Mouse (Mus musculus) hindbrain, embryonic 15.5 days (tissue): ENCODE measurements around the gene Il34. TPM values are rescaled to one million over a fixed set of nuclear protein-coding genes. Genes with fewer than 3 reads are reported as not detected.

Experiments used
- ATAC-seq: fragments of 200-750 bp; cut with Nextera tagmentation; 2 replicates; pipeline ENCODE4 v1.8.0; 2017; ENCODE audit warnings: low read depth, moderate number of reproducible peaks, moderate TSS enrichment; ENCODE audit not compliant: low FRiP score
- H3K27ac ChIP-seq: fragments of 300-500 bp; sonication (generic); replicated peaks from 2 replicates; pipeline ENCODE4 v1.5.1; 2015; ENCODE audit warnings: mild to moderate bottlenecking, inconsistent platforms
- H3K27me3 ChIP-seq: fragments of 300-500 bp; sonication (generic); 2 replicates; pipeline ENCODE4 v1.6.1; 2015; ENCODE audit warnings: control low read depth, inconsistent platforms
- H3K36me3 ChIP-seq: fragments of 300-500 bp; sonication (generic); 2 replicates; pipeline ENCODE4 v1.6.1; 2015; ENCODE audit warnings: control low read depth, inconsistent platforms
- H3K4me1 ChIP-seq: fragments of 300-500 bp; sonication (generic); replicated peaks from 2 replicates; pipeline ENCODE4 v1.6.1; 2015; ENCODE audit warnings: control low read depth, inconsistent platforms
- H3K4me2 ChIP-seq: fragments of 300-500 bp; sonication (generic); 2 replicates; pipeline ENCODE4 v1.6.1; 2015; ENCODE audit warnings: moderate library complexity, mild to moderate bottlenecking, inconsistent platforms
- H3K4me3 ChIP-seq: fragments of 300-500 bp; sonication (generic); 2 replicates; pipeline ENCODE4 v1.5.1; 2015; ENCODE audit warnings: mild to moderate bottlenecking, inconsistent platforms
- H3K9ac ChIP-seq: fragments of 300-500 bp; sonication (generic); 2 replicates; pipeline ENCODE4 v1.6.1; 2015; ENCODE audit warnings: inconsistent platforms
- H3K9me3 ChIP-seq: fragments of 300-500 bp; sonication (generic); 2 replicates; pipeline ENCODE4 v1.6.1; 2016; ENCODE audit warnings: control low read depth, inconsistent platforms
- WGBS: fragments of 180-500 bp; shearing (Covaris S2); methylation state at CpG from one replicate; pipeline ENCODE4 v1.1.7; 2015; 5-methylcytosine and 5-hydroxymethylcytosine counted together
- polyA plus RNA-seq: library from polyadenylated mRNA; unstranded; fragments of >200 nt; fragmentation: Nextera tagmentation; extraction: Ambion mirVana; gene quantifications from 2 replicates; pipeline ENCODE4 v1.2.1, GENCODE M21; 2015

Gene Il34
- polyA plus RNA-seq, 1 experiment from 2014 or later: 5.8 TPM

- no peak for ATAC-seq
- Histone ChIP-seq H3K4me1 (peaks cover 40% of the 10 kb centered on the region), H3K9ac (no peak overlapping the region), H3K4me3 (no peak overlapping the region), H3K36me3 (no peaks in the 10 kb centered on the region), H3K27ac (no peak overlapping the region), H3K9me3 (no peaks in the 10 kb centered on the region), H3K4me2 (no peak overlapping the region), H3K27me3 (no peaks in the 10 kb centered on the region)
- 80% methylated on average over 1 of the region's 1 CpGs for WGBS
Observed at GRCm38 (mm10) chr8:110698098-110698497, 107.6 kb downstream of the Il34 start.

GRCm38 (mm10) chr8:110697571-110697970 is 108.2 kb downstream of the Il34 start:
- Histone ChIP-seq H3K4me2 (no peak overlapping the region), H3K9ac (no peak overlapping the region), H3K4me1 (peaks cover 34% of the 10 kb centered on the region), H3K27me3 (no peaks in the 10 kb centered on the region), H3K27ac (no peak overlapping the region), H3K9me3 (no peaks in the 10 kb centered on the region), H3K36me3 (no peaks in the 10 kb centered on the region), H3K4me3 (no peak overlapping the region)
- no peak for ATAC-seq
- WGBS: 83% methylated on average over 5 of the region's 5 CpGs

- no peaks in the 10 kb centered on the region for H3K9me3 ChIP-seq
- H3K9ac ChIP-seq: no peak overlapping the region
- no peak overlapping the region for H3K4me3 ChIP-seq
- no peak for ATAC-seq
- no peak overlapping the region for H3K4me2 ChIP-seq
- no peaks in the 10 kb centered on the region for H3K27me3 ChIP-seq
- 85% methylated on average over 4 of the region's 4 CpGs for WGBS
- peaks cover 29% of the 10 kb centered on the region for H3K4me1 ChIP-seq
- no peaks in the 10 kb centered on the region for H3K36me3 ChIP-seq
- H3K27ac ChIP-seq: peak overlapping the region; percentile 75
Observed at GRCm38 (mm10) chr8:110696051-110696450, 109.7 kb downstream of the Il34 start.

GRCm38 (mm10) chr8:110695431-110695830 is 110.3 kb downstream of the Il34 start:
- Histone ChIP-seq H3K9ac (0 out of 2 replicates have a peak overlapping the region, but pooled peaks have one; percentile 3), H3K4me2 (no peak overlapping the region), H3K4me1 (peaks cover 27% of the 10 kb centered on the region), H3K27ac (peak overlapping the region; percentile 75), H3K4me3 (no peak overlapping the region), H3K36me3 (0 out of 2 replicates have a peak, but pooled peaks cover 3% of the 10 kb centered on the region), H3K9me3 (no peaks in the 10 kb centered on the region), H3K27me3 (no peaks in the 10 kb centered on the region)
- 71% methylated on average over 5 of the region's 5 CpGs for WGBS
- ATAC-seq: peak; percentile 49; the same call in 1 of the 2 replicates

- Histone ChIP-seq H3K4me2 (no peak overlapping the region), H3K4me3 (no peak overlapping the region), H3K27me3 (no peaks in the 10 kb centered on the region), H3K36me3 (0 out of 2 replicates have a peak, but pooled peaks cover 3% of the 10 kb centered on the region), H3K4me1 (peaks cover 25% of the 10 kb centered on the region), H3K9me3 (no peaks in the 10 kb centered on the region), H3K27ac (peak overlapping the region; percentile 75), H3K9ac (no peak overlapping the region)
- 63% methylated on average over 4 of the region's 4 CpGs for WGBS
- no peak for ATAC-seq
Observed at GRCm38 (mm10) chr8:110694826-110695225, 110.9 kb downstream of the Il34 start.

GRCm38 (mm10) chr8:110694226-110694625 is 111.5 kb downstream of the Il34 start:
- WGBS: 76% methylated on average over 5 of the region's 5 CpGs

More at GRCm38 (mm10) chr8:110694226-110694625, 111.5 kb downstream of the Il34 start:
- Histone ChIP-seq H3K9ac (no peak overlapping the region), H3K4me3 (no peak overlapping the region), H3K27me3 (no peaks in the 10 kb centered on the region), H3K27ac (peak overlapping the region; percentile 75), H3K4me1 (peaks cover 25% of the 10 kb centered on the region), H3K4me2 (no peak overlapping the region), H3K9me3 (no peaks in the 10 kb centered on the region), H3K36me3 (0 out of 2 replicates have a peak, but pooled peaks cover 3% of the 10 kb centered on the region)
- no peak for ATAC-seq

Other genes starting within 250 kb of the Il34 start
- gene Vac14, start 187.3 kb downstream of the Il34 start, polyA plus RNA-seq: 29.3 and 33.6 TPM in 2 replicates
- 51.8 and 62.3 TPM in 2 replicates for gene Mtss1l, start 84.4 kb downstream of the Il34 start, polyA plus RNA-seq
- 70.7 and 75.4 TPM in 2 replicates for gene Cog4, start 40.7 kb upstream of the Il34 start, polyA plus RNA-seq
- 90.7 and 94.2 TPM in 2 replicates for gene Sf3b3, start 40.9 kb upstream of the Il34 start, polyA plus RNA-seq
- gene Fuk, start 96.6 kb upstream of the Il34 start, polyA plus RNA-seq: 7.1 and 8.6 TPM in 2 replicates
- 26.8 and 30.3 TPM in 2 replicates for gene St3gal2, start 114.0 kb upstream of the Il34 start, polyA plus RNA-seq
- gene Ddx19a, start 191.9 kb upstream of the Il34 start, polyA plus RNA-seq: 10.8 and 12.4 TPM in 2 replicates
- 6.2 and 7.5 TPM in 2 replicates for gene Ddx19b, start 225.8 kb upstream of the Il34 start, polyA plus RNA-seq
- 86.5 and 88.3 TPM in 2 replicates for gene Aars, start 227.2 kb upstream of the Il34 start, polyA plus RNA-seq